14 mouse cellular contexts compared by ENCODE assay signal in the genomic region with DNA sequence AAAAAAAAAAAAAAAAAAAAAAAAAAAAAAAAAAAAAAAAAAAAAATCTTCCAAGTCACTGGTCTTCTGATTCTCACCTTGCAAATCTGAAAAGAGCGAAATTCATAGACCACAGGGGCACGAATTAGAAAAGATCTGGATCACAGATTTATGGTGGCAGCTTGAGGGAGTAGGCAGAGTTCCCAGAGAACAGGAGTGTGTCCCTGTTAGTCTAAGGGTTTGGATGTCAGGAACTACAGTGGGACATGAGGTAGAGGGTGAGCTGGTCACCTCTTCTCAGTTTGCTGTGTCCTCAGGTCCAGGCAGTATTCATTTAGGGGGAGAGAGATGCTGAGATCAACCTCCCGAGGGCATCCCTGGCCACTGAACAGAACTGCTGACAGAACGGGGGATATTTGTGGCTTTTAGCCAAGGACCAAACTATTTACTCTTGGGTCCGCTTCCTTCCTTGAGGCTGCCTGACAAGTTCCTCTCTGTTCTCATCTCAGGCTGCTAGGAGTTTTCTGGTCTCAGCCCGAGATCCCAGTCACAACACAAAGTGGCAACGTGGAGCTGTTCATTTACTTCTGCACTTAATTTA.
DNase-seq lines count a peak whose midpoint lies in the region; ATAC-seq and TF ChIP-seq lines count a peak whose summit lies in the region.
"Had no signal": no experiment of that assay in that cellular context is flagged by ENCODE, and none has a peak within 500 bp of the region (broad histone marks: within the 10 kb centered on the region; RNA-seq: fewer than 3 reads in every experiment).

No protein-coding gene starts in this region.

- peaks cover 51% of the 10 kb centered on the region for H3K4me1 ChIP-seq in heart, embryonic 11.5 days (ENCODE audit: control insufficient read depth, insufficient read depth, low read length)
- peaks cover 9% of the 10 kb centered on the region; the same call in 1 of the 2 replicates for H3K4me1 ChIP-seq in lung, embryonic 14.5 days (ENCODE audit: insufficient read depth)
- H3K4me1 ChIP-seq in lung, adult 2 months (ENCODE audit: control insufficient read depth, insufficient read depth, low read length), result peaks cover 19% of the 10 kb centered on the region
- H3K4me1 ChIP-seq in heart, postnatal 0 days (ENCODE audit: control insufficient read depth, insufficient read depth), result peaks cover 72% of the 10 kb centered on the region

- no peak for DNase-seq in heart, postnatal 14 days
- DNase-seq in lung, embryonic 14.5 days, result peak; percentile 84
- DNase-seq in lung, adult 2 months, result no peak
- DNase-seq in heart, postnatal 0 days (ENCODE audit: low spot score), result no peak
- DNase-seq in lung, postnatal 25 days (ENCODE audit: low spot score), result peak; percentile 41
- DNase-seq in testis, postnatal 10 days (ENCODE audit: low spot score), result no peak
- DNase-seq: adrenal gland, postnatal 14 days; forebrain, postnatal 0 days; left cerebral cortex, postnatal 4 days; thymus, postnatal 25 days had no signal

- no peaks in the 10 kb centered on the region for H3K9me3 ChIP-seq in heart, embryonic 11.5 days (replicated peaks; ENCODE audit: control insufficient read depth, low read length)
- H3K9me3 ChIP-seq in lung, embryonic 14.5 days (ENCODE audit: low read depth, low read length), result no peaks in the 10 kb centered on the region
- no peaks in the 10 kb centered on the region for H3K9me3 ChIP-seq in heart, postnatal 0 days (replicated peaks; ENCODE audit: control insufficient read depth, low read length)

- no peak for TF ChIP-seq POLR2A in lung, adult 2 months (IDR thresholded peaks at IDR 0.05; ENCODE audit: borderline replicate concordance, extremely low read depth, low read depth, low read length)

- no peaks in the 10 kb centered on the region for H3K36me3 ChIP-seq in heart, embryonic 11.5 days (ENCODE audit: control insufficient read depth, insufficient read depth, low read length)
- H3K36me3 ChIP-seq in lung, embryonic 14.5 days (ENCODE audit: insufficient read depth), result no peaks in the 10 kb centered on the region
- no peaks in the 10 kb centered on the region for H3K36me3 ChIP-seq in heart, postnatal 0 days (replicated peaks; ENCODE audit: control insufficient read depth, insufficient read depth, low read length)

- no peak overlapping the region; the same call in 1 of the 2 replicates for H3K9ac ChIP-seq in heart, embryonic 11.5 days (ENCODE audit: low read depth, low read length)
- H3K9ac ChIP-seq in lung, embryonic 14.5 days, result no peak overlapping the region
- no peak overlapping the region for H3K9ac ChIP-seq in heart, postnatal 0 days (replicated peaks; ENCODE audit: low read depth, low read length)
- H3K9ac ChIP-seq: forebrain, postnatal 0 days had no signal

- 50% methylated on average over 7 of the region's 7 CpGs for WGBS in heart, embryonic 11.5 days (ENCODE audit: insufficient replicate concordance)
- 23% methylated on average over 7 of the region's 7 CpGs for WGBS in lung, embryonic 14.5 days
- whole genome bisulfite sequencing in lung, adult 2 months, result 21% methylated on average over 7 of the region's 7 CpGs
- WGBS in heart, postnatal 0 days, result 33% methylated on average over 7 of the region's 7 CpGs

- peak overlapping the region; percentile 31; the same call in 1 of the 2 replicates for H3K27ac ChIP-seq in heart, embryonic 11.5 days (ENCODE audit: low read depth, low read length)
- no peak overlapping the region for H3K27ac ChIP-seq in lung, embryonic 14.5 days (ENCODE audit: low read depth)
- H3K27ac ChIP-seq in heart, postnatal 0 days (ENCODE audit: low read depth), result peak overlapping the region; percentile 22
- H3K27ac ChIP-seq: macrophage had no signal

- H3K4me3 ChIP-seq in heart, embryonic 11.5 days (ENCODE audit: low read depth, low read length), result no peak overlapping the region
- H3K4me3 ChIP-seq in lung, embryonic 14.5 days (ENCODE audit: low read depth, low read length), result no peak overlapping the region
- H3K4me3 ChIP-seq in lung, adult 2 months (replicated peaks; ENCODE audit: extremely low read depth, low read depth, low read length), result no peak overlapping the region
- no peak overlapping the region for H3K4me3 ChIP-seq in heart, postnatal 0 days (ENCODE audit: low read depth, low read length)

- no peak for TF ChIP-seq EP300 in heart, postnatal 0 days (IDR thresholded peaks at IDR 0.05; ENCODE audit: low read depth)

- no peak for ATAC-seq in heart, embryonic 11.5 days (replicated peaks; ENCODE audit: insufficient number of reproducible peaks, low FRiP score, low TSS enrichment)
- no peak for ATAC-seq in lung, embryonic 14.5 days (ENCODE audit: insufficient read depth)
- ATAC-seq in heart, postnatal 0 days (ENCODE audit: insufficient read depth, low read depth), result no peak
- ATAC-seq in activated CD4-positive, CD25-positive, alpha-beta regulatory T cell, adult 4 months, result no peak
- ATAC-seq: forebrain, postnatal 0 days had no signal

- no peaks in the 10 kb centered on the region for H3K27me3 ChIP-seq in heart, embryonic 11.5 days (ENCODE audit: control insufficient read depth, insufficient read depth, low read length)
- H3K27me3 ChIP-seq in lung, embryonic 14.5 days (ENCODE audit: insufficient read depth, low read length), result no peaks in the 10 kb centered on the region
- no peaks in the 10 kb centered on the region for H3K27me3 ChIP-seq in heart, postnatal 0 days (ENCODE audit: control insufficient read depth, insufficient read depth, low read length)
- H3K27me3 ChIP-seq: CH12.LX had no signal

- no peak overlapping the region for H3K4me2 ChIP-seq in heart, embryonic 11.5 days
- no peak overlapping the region; the same call in 1 of the 2 replicates for H3K4me2 ChIP-seq in lung, embryonic 14.5 days
- H3K4me2 ChIP-seq in heart, postnatal 0 days (ENCODE audit: low read depth, low read length), result no peak overlapping the region

- peak; percentile 5; the same call in 1 of the 2 replicates for TF ChIP-seq CTCF in lung, embryonic 14.5 days (IDR thresholded peaks at IDR 0.05; ENCODE audit: low read depth)
- no peak for TF ChIP-seq CTCF in lung, adult 2 months (IDR thresholded peaks at IDR 0.05; ENCODE audit: insufficient read depth, low read length)
- TF ChIP-seq CTCF in heart, postnatal 0 days (IDR thresholded peaks at IDR 0.05; ENCODE audit: low read depth), result no peak

- intact Hi-C loops in heart, postnatal 14 days (cut with DNase I), result loop anchor here (5.0 kb wide), 4 partner anchors 160 to 670 kb away; no protein-coding TSS in a partner anchor

Comparison
In these comparisons a context has a peak if more than half of its experiments do, and no peak if none do; other contexts are left out.
1. DNase-seq: peak in lung, embryonic 14.5 days (single experiment) and lung, postnatal 25 days (single experiment); none in heart, postnatal 14 days (0 of 2), lung, adult 2 months (single experiment), heart, postnatal 0 days (single experiment) and testis, postnatal 10 days (single experiment).